Mouse (Mus musculus) kidney, postnatal 14 days (tissue): Measurements from ENCODE around the gene Gtf3c5.

ENCODE experiments used
- DNase-seq: peaks from one replicate; pipeline ENCODE4 v3.0.0; 2022; ENCODE audit warnings: mixed read lengths

The Gtf3c5 gene

DNA sequence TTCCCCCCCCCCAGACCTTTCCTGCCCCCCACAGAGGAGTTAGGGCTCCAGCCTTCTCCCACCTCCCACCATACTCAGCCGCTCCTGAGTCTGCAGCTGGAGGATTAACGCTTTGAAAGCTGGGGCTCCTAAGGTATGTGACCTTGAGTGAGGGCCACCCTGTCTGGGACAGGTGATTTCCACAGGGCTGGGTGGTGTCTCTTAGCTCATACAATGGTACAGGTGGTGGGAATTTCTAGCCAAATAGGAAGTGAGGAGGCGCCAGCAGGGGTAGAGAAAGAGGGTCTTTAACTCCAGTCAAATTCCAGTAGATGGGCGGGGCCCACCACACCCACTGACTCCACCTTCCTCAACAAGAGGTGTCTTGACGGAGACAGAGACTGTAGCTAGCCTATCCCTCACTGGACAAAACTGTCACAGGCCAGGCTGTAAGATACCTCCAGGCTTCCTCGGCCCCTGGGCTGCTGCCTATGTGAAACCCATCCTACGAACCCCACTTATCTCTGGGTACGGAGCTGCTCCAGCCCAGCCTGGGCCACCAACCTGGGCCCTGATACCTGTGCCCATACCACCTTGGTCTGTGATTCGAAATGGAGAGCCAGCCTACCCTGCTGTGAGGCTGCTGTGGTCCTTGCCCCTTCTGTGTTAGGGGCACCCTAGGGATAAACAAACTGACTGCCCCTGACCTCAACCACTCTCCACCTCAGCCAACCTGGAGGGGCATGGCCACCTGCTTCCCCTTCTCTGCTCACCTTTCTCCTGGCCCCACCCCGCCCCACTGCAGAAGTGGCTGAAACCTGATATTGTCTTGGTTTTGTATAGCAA, 24.0 kb upstream of the Gtf3c5 start:
- DNase-seq, result no peak

DNA sequence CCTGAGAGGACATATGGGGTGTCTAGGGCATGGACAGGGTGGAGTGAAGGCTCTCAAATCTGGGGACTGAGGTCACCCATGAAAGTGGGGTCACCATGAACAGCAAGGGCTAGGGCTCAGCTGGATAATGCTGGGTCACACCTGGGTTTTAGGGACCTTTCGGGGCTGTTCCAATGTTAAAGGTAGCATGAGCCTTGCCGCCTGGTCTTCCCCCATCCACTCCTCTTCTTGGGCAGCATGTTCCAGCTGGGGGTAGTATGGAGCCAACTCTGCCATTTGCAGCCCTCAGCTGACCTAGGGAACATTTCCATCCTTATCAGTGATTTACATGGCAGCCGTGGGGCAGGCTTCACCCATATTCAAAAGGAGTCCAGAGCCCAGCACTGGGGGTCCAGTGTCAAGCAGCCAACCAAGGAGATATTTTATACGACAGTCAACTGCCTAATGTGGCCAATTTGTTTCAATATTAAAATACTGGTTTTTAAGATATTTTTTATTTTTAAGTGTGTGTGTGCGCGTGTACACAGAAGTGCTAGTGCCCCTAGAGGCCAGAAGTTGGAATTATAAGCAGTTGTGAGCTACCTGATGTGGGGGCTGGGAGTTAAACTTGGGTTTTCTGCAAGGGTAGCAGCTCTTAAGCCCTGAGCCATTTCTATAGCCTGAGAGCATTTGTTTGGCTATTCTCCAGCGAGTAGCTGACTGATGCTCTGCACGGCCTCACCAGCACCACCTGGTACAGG, 23.2 kb upstream of the Gtf3c5 start:
- DNase-seq, result no peak

DNA sequence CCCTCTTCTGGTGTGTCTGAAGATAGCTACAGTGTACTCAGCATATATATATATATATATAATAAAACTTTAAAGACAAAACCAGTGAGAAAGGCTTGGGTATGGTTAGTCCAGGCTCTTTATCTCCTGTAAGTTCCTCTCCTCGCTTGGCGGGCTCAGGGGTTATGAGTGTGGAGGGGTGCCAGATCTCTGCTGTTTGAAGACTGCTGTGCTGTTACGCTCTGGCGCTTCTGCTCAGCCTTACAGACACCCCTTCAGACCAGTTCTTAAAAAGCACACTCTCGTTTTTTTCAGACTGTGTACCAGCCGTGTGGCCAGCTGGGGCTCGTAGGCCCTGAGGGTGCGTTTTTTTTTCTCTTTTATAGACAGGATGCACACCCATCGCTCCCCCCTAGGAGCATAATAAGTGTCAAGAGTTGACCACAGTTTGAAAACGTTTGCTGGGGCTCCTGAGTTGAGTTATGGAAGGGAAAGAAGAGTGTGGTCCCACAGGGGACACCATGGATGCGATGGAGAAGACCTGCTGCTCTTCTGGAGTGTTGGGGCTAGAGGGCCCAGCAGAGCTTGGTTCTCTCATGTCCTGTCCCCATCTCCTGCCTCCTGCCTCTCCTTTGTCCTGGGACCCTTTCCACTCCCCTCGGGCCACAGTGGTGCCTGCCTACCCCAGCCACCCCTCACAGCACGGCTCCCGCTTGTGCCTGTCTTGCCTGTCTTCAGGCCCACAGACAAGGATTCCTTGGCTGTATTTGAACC, 22.4 kb upstream of the Gtf3c5 start:
- DNase-seq, result no peak

DNA sequence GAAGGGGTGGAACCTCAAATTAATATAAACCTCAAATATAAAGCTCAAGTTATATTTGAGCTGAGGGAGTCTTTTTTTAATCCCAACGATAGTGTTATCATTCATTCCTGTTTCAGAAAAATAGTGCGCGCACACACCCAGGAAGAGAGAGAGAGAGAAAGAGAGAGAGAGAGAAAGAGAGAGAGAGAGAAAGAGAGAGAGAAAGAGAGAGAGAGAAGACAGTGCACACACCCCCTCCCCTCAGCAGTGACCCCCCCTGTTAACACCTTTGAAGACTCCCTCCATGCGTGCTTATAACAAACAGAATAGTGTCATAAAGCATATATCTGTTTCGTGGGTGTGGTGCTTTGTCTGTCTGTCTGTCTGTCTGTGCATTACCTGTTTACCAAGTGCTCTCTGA, 20.0 kb upstream of the Gtf3c5 start:
- DNase-seq, result no peak

DNA sequence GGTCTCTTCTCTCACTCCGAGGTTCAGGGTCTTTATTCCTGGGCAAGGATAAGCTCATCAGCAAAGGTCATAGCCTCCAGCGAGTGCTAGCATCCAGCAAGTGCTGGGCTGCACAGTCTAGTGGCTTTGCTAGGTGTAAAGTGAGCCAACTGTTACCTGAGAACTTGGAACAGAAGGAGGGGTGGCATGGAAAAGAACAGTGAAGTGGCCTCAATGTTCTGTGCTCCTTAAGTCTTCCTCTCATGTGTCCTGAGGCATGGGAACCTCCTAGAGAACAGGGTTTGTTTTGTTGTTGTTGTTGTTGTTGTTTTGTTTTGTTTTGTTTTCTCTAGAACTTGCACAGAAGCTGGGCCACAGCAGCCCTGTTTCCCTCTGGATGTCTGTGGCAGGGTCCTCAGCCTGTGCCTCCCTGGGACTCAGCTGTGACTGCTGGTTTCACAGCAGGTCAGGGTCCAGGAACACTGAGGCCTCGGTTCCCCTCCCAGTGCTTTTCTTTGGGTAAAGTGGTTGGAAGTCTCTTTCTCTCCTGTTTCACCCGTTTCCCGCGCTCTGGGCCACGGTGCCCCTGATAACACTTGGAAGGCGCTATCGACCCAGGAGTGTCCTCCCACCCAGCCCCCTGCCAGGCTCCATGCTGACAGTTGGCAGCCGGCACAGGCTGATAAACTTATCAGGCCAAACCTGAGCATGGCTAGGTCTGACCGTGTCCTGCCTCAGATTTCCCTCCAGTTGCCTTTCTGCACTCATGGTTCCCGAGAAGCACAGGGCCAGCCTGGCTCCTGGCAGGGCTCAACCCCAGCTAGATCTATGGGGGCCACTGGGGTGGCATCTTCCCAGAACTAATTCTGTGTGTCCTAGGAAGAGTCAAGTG, 18.4 kb upstream of the Gtf3c5 start:
- DNase-seq, result no peak

DNA sequence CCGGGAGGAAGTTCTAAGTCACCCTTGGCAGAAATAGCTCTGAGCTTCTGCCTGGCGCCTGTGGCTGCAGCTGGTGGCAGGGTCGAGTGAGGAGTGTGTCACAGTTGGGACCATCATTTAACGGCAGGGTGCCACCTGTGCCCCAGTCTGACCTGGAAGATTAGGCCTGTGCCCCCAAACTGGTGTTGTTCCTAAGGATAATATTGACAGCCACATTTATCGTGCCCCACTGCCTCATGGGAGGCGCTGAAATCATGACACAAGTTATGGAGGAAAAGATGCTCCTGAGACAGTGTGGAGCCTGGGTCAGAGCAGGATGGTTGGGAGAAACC, 16.0 kb upstream of the Gtf3c5 start:
- no peak for DNase-seq

DNA sequence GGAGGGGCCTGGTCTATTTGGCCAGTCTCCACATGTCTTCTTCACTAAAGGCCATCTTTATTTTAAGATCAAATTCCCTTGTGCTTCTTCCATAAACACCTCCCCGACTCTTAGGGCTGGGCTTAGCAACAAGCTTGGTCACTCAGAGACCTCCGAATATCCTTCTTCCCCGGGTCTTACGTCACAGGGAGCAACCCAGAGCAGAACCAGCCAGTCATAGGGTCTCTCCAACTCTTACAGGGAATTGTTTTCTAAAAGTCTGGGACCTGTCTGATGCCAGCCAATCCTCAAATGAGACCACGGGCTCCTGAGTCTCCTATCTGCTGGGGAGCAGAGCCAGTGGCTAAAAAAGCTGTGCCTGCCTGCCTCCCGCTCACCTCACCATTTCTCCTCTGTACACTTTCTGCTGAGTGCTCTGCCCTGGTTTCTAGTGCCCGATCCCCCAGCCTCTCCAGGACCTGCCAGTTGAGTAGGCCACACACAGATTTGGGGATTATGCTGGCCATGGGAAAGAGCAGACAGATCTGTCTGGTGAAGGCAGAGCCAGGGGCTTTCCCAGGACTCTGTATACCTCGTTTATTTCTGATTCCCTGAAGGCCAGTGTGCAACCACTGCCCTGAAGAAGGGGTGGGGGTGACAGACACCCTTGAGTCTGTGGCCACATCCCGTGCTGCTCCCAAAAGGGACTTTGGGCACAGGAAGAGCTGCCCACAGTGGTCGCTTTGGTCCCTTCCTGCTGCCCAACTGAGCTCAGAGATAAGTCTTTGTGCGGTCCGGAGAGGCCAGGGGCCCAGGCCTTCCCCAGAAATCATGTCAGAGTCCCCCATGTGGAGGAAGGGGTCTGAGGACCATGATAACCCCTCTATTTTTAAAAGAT, 15.4 kb upstream of the Gtf3c5 start:
- no peak for DNase-seq

DNA sequence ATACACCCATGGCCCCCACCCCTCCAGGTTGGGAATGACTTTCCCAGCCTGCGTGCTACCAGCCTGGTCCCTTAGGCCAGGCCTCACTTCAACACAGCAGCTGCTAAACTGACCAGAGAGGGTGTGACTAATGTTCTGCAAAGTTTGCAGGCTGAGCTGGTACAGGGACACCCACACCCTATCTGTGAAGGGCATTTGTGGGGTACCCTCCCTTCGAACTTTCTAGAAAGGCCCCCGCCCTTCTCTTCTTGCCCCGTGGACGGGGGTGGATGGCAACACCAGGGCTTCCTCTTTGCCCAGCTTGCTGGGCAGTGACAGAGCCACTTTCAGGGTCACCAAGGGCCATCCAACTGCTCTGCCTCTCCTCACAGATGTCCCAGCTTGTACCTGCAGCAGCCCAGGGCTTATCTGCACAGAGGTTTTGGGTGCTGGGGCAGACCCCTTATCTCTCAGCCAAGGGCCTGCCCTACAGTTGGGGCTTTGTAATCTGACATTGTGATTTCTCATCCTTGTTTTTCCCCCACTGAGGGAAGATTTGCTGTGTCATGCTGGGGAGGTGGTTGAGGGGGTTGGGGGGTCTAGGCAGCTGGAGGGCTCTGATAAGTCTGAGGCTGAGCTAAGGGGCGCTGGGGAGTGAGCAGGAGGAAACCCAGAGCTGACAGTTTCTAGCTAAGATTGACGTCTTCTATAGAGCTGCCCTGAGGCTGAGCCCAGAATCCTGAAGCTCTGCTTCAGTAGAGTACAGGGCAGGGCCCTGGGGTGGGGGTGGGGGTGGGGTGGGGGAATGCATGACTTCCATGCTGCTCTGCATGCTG, 14.4 kb upstream of the Gtf3c5 start:
- no peak for DNase-seq

DNA sequence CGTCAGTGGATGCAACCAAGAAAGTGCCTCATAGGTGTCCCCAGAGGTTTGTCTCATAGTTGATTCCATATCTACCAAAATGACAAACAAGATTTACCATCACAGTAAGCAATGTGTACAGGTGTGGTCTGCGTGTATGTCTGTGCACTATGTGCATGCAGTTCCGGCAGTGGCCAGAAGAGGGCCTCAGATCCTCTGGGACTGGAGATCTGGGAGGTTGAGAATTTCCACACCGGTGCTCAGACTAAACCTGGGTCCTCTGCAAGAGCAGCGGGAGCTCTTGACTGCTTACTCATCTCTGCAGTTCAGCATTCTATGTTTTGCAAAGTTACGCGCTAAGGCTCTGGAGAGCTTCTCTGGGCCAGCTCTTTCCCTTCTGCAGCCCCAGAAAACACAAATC, 13.4 kb upstream of the Gtf3c5 start:
- DNase-seq, result no peak

DNA sequence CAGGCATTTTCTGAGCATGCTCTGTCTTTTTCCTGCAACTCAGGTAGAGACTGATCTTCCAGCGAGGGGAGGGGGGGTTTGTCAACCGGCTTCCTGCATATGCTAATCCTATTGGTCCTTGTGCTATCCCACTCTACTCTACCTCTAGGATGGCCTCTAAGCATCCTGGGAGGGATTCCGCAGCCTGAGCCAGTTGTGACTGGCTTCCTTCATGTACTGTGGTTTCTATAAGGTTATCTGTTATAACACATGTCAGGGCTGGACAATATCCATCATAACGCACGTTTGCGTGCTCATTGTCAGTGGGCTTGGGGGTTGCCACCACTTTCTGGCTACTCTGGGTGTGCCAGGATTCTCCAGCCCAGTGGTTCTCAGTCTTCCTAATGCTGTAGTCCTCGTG, 12.5 kb upstream of the Gtf3c5 start:
- no peak for DNase-seq

DNA sequence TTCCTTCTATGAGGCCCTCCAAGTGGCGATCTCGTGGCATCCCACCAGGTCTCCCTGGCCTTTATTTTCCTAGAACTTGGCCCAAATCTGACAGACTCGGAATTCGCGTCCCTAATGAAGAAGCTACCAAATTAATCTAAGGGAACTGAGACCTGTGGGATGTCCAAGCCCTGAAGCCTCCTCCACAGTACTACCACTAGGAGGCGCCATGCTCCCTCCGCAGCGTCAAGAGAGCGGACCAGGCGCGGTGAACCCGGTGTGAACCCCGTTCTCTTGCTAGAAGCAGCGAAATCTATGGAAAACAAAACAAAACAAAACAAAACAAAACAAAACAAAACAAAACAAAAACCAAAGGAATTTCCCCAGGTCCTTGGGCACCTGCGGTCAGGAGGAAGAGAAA, 9.3 kb upstream of the Gtf3c5 start:
- DNase-seq, result peak; percentile 73

DNA sequence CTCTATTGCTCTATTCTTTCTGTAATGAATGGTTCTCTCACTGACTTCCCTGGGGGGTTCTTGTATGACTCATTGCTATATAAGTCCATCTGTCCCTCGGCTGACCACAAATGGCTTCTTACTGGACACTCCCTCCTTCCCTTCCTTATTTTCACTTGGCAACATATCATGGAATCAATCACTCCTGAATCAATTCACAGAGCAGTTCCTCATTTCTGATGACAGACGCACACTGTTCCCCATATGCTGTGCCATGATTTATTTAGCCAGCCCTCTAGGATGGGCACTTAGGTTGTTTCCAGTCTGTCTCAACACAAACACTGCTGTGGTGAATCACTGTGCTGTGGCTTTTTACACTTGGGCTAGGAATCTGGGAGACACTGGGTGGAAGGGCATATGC, 7.9 kb upstream of the Gtf3c5 start:
- no peak for DNase-seq

DNA sequence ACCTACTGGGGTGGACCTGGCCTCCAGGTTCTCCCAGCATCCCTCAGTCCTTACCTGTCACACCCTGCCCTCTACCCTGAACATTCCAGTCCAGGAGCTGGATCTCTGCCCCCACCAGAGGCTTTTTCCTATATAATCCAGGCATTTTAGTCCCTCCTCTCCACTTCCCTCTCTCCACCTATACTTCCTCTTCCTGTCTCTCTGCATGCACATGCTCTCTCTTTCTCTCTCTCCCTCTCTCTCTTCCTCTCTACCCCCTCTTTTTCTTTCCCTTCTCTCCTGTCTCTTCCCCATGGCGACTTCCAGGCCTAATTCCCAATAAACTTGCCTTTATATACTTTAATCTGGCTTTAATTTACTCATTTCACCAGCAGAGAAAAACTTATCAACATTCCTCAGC, 5.0 kb upstream of the Gtf3c5 start:
- no peak for DNase-seq

DNA sequence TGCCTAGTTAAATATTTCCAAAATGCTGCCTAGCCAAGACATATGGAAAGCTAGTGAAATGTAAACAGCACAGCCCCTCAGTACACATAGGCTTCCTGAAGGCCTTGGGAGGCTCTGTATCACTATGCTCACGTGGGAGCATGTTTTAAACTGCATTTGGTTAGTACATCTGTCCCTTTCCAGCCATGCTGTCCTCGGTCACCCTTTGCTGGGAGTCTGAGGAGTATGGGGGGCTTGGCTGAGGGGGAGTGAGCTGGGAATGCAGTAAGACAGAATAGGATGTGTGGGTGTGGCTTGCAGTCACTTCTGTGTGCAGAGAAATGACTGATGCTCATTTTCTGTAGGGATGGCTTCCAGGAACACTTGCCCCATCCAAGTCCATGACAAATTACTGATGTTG, 2.2 kb upstream of the Gtf3c5 start:
- no peak for DNase-seq

DNA sequence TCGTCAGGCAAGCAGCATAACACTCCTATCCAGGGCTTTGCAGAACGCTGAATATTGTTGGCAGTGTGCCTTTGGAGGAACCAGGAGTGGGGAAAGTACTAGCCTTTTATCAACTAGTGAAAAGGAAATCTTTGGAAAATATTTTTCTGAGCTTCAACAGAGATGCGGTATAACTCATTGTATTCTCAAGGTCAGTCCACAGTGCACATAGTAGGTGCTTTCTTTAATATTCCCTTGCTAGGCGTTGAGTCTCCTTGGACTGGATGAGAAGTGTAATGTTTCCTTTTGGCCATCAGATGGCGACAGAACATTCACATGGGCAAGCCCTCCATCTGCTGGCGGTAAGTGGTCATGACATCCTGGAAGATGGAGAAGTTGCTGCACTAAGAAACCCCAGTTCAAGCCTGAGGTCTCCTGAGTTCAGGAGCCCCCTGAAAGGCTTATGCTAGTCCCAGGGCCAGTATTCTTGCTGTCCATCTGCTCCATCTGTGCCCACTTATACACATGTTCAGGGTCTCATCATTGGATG, 1.6 kb upstream of the Gtf3c5 start:
- DNase-seq, result peak; percentile 85

DNA sequence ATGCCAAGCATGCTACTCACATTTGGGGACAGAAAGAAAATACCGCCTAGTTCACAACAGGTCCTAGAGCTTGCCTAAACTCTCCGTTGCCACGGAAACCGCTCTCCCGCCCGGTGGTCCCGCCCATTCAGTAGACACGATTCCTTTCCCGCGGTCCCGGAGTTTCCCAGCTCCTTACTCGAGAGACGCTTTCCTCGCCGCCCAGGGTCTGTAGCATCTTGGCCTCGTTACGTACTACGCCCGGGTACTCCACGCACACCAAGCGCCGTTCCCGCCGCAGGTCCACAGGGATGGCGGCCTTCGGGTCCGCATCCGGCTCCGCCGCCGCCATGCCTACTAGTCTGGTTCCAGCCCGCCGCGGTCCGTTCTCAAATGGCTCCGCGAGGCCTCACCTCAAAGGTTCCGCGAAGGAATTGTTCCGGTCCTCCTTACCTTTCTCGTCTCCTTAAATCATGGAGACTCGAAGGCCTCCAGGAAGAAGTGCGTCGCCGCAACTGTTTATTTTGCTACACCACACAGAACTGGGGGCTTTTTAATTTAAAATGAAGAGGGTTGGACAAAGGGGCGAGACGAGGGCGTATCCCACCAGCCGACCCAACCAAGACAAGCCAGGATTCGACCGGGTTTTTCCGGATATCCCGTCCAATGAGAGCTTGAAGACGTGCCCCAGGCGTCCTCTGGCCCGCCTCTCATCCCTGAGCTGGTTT, 751 bp downstream of the Gtf3c5 start:
- DNase-seq, result peak; percentile 92

DNA sequence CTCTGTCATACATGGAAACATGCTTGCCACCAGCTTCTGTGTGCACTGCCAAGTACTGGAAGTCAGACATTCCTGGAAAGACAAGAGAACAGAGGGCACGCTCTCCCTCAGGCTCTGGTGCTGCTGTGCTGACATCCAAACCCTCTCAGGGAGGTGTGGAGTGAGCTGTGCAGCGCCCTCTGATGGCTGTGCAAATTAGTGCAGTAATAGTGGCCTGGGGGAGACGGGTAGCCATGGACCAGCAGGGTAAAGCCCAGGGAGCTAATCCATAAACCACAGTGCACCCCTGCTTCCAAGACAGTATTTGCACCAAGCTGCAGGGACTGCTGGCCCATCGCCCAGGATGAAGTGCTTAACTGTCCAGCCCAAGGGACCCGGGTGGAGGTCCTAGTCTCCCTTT, 5.5 kb downstream of the Gtf3c5 start:
- DNase-seq, result no peak

DNA sequence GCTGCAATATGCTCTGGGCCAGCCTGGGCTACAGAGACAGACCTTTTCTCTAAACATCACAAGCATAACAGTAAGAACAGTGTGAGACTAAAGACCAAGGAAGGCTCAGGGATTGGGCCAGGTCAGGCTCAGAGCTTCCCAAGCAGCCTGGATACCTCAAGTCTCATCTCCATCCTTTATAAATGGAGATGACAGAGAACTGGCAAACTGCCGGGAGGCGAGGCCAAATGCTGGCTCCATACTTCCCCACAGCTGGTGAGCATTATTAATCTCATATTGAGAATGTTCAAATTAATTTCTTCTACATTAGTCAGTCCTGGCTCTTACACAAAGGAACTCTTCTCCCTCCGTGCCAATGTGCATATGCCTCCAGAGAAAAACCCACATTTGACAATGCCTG, 6.7 kb downstream of the Gtf3c5 start:
- no peak for DNase-seq

DNA sequence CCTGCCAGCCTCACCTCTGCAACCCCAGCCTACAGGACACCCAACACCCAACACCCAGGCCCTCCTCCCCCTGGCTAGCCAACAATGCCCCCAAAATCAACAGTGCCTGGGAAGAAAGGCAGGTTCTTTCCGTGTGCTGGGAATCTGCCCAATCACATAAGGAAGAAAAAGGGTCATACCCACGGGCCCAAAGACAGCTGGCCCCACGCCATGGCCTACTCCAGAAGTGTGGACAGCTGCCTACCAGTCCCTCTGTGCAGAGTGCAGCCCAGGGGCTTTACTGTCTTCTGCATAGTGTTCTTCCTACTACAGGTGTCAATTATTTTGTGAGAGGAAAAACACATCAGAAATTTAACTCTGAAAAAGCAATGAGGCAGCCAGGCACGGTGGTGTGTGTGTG, 8.2 kb downstream of the Gtf3c5 start:
- no peak for DNase-seq

DNA sequence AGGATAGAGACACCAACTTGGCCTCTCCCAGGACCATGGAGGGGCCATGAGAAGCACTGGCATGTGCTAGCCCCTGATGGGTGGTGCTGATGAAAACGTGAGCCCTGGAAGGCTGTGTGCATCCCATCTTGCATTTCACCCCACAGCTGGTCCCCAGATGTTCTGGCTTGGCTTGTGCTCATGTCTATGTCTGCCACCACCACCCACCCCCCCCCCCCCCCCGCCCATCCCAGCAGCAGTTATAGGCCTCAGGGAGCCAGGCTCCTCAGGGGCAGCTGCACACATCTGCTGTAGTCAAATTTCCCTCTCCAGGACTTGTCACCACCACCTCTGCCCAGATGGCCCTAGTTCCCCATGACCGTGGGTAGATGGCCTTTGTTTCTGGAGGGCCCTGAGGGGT, 13.6 kb downstream of the Gtf3c5 start:
- DNase-seq, result no peak
